Mouse (Mus musculus) kidney, postnatal 36 days (tissue): ENCODE measurements around the gene Mycbp2.

ENCODE experiments used
- DNase-seq, 2 experiments: peaks; one replicate each; pipeline ENCODE4 v3.0.0; 2021 to 2022; ENCODE audit warnings: mixed read lengths in 2 of 2

The Mycbp2 gene

DNA sequence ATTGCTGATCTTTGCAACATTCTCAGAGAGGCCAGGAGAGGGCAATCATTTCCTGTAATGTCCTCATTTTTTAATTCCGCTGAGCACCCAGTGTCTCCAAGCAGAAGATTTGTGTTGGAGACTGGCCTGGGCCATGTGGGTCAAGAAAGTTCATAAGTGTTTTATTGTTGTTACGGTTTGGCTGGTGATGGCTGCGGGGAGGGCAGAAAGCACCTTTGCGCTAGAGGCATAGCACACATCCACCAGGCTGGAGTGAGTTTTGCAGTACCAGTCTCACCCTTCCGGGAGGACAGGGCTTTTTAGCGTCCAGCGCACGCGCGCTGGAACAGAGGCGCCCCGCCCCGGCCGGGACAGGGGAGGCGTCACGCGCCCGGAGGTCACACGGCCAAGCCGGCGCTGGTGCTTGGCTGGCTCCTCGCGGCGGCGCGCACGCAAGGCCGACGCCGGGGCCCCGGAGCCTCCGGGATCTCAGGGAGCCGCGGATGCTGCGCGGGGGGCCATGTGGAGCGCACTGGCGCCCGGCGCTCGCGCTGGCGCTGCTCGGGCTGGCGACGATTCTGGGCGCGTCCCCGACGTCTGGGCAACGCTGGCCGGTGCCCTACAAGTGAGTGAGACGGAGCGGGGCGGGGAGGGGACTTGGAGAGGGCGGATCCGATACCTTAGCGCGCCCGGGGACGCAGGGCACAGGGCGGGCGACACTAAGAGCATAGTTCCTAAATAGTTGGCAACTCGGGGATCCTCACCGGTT is 276.6 kb downstream of the Mycbp2 start, which contains the start of gene Cln5:
Cln5 (plus strand) TSS at position 353 of the 748 bp plus-strand sequence.
- peak; percentile 95 to 97 for DNase-seq

DNA sequence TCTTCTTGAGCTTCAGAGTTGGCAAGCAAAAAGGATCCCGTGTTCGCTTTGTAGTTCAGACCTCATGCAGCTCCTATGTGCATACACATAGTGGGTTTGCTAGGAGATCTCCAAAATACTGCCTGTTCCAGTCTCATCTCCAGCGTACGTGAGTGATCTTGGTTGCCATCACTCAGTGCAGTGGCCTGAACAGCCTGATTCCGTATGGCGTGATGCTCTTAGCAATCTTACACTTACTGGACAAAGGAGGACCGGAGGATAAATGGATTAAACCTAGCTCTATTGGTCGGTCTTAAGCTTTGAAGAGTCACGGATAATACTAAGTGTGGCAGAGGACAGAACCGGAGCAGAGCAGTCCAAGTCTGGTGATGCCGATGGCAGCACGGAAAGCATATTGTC is 277.1 kb downstream of the Mycbp2 start:
- no peak for DNase-seq

DNA sequence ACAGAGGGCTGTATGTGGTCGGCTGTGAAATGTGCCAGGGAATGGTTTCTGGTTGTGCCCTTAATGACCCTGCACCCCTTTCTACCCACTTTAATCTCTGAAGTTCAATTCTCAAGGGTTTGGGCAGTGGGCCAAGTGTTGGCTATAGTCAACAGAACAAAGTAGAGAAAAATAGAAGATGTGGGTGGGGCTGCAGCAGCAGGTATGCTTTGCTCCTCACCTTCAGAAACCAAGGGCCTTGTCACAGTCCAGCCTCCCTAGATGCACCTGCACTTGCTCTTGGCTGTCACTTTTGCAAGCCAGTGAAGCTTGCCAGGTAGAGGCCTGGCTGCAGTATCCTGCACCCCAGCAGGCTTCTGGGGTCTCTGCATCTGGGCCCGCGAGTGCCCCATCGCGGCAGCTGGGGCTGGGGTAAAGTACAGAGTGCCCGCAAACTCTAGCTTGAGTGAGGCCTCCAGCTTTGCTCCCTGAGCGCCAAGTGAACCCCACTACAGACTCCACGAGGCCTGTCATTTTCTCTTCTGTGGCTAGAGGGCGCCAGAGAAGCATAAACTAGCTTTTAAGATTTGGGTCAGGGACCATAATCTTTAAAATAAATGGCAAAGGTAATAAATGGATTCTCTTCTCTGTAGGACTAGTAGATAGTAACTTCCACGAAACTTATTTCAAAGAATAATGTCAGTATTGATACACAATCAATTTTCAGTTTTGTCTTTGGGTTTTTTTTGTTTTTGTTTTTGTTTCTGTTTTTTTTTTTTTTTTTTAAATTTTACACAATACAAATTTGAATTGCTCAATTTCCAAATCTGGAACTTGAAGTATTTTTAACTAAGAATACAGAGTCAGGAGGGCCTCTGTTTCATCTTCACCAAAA is 281.1 kb downstream of the Mycbp2 start:
- DNase-seq = peak; percentile 79 to 93
